Mouse (Mus musculus) retina, postnatal 7 days (tissue): Measurements from ENCODE around the gene Pth1r.

ENCODE experiments used
- DNase-seq: peaks from one replicate; pipeline ENCODE4 v3.0.0-alpha.2; 2012; ENCODE audit warnings: low read depth, low spot score

Pth1r gene

DNA sequence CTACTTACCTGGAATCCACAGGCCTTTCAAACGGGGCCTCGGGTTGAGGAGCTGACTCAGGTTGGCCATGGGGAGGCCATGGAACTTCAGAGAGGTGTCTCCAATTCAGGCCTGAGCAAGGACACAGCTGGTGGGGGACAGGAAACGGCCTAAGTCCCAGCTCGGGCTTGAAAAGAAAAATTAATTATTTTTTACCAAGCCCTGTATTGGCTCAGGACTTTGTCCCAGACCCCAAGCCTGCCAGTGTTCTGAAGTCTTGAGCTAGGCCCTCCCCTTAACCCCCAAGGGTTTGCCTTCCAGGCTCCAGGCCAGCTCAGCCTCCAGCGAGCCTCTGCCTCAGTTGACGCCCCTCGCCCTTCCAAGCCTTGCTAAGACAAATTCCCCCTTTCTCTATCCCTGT lies at the start of gene Pth1r:
Pth1r (minus strand) TSS at position 185 of the 400 bp plus-strand sequence.
- DNase-seq: no peak

DNA sequence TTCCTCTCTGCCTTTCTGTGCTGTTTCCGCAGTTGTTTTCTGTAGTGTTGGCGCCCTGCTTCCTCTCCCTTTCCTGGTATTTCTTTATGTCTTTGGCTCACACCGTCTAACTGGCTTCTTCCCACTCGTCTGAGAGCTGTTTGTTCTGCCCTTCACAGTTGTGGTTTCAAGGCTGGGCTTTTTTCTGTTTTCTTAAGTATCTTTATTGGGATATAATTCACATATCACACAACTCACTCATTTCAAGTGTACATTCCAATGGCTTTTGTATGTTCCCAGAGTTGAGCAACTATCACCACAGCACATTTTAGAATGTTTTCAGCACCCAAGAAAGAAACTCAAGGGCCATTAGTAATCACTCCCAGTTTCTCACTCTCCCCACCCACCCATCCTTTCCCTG lies 43.5 kb upstream of the Pth1r start:
- no peak for DNase-seq

DNA sequence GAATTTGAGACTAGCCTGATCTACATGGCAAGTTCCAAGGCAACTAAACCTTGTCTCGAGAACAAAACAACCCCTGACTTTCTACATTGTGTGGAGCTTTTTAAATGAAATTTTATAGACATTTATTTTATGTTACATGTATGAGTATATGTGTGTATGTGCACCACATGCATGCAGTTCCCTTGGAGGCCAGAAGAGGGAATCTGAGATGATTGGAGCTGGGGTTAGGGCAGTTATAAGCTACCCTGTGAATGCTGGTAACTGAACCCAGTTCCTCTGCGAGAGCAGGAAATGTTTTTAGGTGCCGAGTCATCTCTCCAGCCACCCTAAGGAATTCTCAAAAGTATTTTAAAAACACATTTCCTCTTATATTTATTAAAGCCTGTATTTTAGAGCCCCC lies 41.2 kb upstream of the Pth1r start:
- DNase-seq: no peak

DNA sequence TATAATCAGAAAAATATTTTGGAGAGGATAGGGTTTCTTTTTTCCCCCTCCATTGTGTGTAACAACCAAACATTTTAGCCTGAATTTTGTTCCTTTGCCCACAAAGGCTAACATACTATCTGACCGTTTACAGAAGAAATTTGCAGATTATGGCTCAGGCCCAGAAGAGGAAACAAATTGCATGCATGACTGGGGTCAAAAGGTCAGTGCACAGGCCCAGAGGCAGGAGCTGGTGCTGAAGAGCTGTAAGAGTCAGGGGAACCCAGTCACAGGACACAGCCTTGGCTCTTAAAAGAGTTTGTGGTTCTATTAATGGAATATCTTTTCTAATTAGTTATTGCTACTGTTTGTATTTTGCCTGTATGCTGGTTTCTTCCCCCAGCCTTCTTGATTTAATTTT lies 36.7 kb upstream of the Pth1r start:
- DNase-seq: no peak

DNA sequence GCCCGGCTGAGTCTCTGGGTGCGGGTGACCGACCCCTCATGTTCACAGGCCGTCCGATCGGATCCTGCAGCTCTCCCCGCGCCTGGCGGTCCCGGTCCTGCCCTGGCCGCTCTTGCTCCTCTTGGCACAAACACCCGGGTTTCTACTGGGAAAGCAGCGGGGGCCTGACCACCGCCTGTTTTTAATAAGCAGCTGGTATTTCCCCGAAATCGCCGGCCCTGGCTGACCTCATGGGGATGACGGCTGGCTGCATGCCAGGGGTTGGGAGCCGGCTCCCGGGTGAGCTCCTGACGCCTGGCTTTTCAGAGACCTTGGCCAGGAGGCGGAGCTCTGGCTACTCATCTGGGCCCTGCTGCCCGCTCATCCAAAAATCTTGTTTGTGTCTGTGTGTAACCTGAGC lies 34.8 kb upstream of the Pth1r start:
- peak; percentile 52 for DNase-seq

DNA sequence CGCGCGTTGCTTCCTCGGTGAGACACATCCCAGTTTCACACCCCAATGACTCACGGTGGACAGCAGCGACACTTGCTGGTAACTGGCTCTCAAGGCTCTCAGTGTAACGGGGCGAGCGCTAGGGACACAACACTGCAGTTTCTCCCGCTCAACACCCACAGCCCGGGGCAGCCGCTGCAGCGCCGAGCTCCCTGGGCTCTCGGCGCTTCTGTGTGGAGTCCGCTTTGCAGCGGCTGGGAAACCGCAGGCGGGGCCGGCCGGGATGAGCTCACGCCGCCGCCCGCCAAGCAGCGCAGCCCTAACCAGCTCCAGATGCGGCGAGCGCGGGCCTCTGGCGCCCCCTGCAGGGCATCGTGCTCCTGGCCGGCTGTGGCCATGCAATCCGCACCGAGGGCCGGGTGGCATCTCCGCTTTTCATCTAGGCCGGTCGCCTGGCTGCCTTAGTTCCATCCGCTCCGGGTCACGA lies 34.3 kb upstream of the Pth1r start:
- DNase-seq: peak; percentile 89

DNA sequence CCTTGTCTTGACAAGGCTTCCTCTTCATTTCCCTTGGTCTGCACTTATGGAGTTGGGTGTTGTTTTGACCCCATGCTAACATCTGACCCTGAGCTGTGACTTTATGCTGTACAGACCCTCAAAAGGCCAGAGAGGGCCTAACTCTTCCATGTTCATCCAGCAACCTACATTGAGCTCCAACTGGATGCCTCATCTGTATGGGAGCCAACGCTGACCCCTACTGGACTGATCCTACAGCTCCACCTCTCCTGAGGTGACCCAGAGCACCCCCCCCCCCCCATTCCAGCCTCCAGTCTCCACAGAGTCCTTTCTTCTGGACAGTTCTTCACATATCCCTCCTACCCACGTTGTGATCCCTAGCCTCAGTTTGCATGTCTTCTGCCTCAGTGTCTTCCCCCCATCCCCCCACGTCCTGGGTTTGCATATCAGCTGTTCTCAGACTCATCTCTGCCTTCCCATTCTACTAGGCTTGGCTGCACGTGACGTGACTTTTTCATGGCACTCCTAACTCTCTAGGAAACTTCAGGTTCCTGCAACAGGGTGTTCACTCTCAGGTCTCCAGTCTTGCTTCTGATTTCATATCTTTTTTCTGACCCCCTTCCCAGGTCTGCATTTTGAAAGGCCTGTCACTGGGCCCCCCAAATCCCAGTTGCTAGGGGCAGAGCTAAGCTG lies 32.4 kb upstream of the Pth1r start:
- DNase-seq: peak; percentile 6

DNA sequence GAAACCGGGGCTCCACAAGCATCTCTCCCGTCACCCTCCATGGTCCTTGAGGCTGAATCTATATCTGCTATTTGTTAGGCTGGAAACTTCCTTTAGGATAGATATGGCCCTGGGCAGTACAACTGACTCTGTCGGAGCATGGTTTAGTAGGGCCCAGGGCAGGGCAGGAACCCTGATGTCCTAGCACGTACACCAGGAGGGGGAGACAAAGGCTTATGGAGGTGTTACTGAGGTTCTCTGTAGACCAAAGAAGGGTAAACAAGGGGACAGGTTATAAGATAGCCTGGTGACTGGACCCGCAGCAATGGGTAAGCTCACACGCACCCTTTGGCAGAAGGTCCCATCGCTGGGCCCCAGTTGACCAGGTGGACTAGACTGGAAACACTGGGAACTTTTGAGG lies 31.6 kb upstream of the Pth1r start:
- no peak for DNase-seq

DNA sequence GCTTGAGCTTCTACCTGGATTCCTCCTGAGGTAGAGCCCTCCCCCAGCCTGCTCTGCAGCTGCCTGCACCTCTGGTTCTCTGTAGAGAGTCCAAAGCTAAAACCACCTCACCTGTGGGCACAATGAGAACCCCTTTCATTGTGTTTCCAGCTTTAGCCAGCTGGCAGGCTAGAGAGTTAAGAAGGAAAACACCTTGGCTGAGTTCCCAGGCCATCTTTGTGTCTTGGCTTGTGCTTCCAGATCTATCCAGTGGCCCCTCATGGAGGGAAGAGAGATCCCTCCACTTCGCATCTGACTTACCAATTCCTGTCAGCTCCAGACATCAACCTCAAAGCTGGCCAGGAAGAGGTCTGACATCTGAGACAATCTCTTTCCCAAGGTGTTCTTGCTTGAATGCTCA lies 31.2 kb upstream of the Pth1r start:
- no peak for DNase-seq

DNA sequence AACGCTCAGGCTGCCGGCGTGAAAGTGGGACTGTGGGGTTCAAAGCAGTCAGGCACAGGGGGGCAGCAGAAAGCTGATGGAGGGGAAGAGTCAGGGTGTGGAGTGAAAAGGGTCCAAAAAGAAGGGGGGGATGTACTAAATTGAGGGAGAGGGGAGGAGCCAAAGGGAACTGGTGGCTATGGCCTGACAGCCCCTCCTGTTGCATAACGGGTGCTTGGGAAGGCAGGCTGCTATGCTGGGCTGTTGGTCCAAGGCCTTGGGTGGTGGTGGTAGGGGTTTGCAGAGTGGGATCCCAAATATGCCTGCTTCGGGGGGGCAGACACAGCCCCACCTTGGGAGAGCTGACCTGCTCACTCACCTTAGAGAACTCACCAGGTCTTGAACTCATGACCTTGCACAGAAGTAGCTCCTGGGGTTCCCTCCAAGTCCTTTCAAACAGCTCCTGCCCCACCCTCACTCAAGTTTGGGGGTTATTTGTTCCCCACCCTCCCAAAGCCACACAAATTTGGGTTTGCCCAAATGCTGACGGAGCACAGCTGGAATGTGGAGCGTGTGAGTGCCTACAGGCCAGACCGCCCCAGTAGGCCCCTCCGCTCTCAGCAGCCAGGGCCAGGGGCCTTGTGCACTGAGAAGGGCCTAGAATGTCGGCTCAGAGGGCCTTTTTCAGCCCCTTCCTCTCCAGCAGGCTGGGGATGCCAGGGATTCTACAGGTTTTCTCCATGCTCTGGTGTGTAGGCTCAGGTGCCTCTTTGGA lies 28.5 kb upstream of the Pth1r start:
- no peak for DNase-seq

DNA sequence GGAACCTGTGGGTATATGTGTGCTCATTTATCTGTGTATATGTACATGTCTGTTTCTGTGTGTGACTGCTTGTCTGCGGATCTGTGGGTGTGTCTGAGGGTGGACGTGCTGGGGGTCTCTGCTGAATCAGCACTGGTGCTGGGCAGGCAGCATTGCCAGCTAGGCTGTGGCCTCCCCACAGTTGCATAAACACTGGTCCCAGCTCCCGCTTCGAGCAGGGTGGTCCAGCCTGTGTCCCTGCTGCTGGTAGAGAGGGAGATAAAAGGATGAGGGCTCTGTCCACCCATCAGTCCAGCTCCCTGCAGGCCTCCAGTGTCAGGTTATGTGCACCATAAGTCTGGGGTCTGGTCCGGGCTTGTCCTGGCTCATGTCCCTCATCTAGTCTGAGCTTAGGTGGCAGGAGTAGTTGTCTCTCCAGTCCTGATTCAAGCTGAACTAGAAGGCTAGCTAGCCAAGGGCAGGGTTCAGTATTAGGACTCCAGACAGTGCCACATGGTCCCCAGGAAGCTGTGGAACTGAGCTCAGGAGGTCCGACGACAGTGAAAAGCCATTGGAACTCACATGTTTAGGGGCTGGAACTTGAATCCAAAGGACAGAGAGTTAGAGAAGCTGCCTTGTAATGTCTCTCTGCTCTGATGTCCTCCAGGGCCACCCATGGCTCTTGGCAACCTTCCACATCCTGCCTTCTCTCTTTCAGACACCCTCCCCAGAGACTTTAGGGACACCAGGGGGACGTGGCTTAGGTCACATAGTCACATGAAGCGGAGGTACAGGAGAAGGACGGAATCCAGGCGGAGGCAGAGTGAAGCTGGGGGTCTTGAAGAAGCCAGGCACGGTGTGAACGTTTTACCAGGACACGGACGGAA lies 27.7 kb upstream of the Pth1r start:
- DNase-seq: no peak

DNA sequence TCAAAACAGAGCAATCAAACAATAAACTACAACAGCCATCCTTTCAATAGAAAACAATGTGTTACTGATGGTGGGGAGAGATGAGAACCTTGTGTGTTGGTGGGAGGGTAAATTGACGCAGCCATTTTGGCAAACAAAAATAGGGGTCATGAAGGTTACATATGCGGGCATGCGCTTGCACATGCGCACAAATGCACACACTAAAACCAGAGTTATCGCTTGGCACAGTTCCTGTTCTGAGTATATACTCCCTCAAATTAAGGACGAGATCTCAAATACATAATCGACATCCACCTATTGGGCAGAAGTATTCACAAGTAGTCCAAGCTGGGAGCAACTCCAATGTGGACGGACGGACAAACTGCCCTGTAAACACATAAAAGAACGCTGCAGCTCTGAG lies 25.4 kb upstream of the Pth1r start:
- no peak for DNase-seq

DNA sequence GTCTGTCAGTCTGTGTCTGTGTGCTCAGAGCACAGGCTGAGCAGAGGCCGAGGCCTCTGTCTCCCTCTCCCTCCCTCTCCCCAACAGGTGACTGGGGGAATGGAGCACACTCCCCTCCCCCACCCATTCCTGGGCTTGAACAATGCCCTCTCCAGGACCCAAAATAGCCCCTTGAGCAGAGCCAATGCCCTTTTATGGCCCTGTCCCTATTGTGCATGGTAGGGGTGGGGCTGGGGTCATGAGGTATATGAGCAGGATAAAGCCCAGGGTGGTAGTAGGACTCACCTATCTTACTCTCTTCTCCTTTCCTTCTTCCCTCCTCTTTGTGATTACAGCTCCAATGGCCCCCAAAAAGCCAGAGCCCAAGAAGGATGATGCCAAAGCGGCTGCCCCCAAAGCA lies 16.5 kb upstream of the Pth1r start:
- no peak for DNase-seq

DNA sequence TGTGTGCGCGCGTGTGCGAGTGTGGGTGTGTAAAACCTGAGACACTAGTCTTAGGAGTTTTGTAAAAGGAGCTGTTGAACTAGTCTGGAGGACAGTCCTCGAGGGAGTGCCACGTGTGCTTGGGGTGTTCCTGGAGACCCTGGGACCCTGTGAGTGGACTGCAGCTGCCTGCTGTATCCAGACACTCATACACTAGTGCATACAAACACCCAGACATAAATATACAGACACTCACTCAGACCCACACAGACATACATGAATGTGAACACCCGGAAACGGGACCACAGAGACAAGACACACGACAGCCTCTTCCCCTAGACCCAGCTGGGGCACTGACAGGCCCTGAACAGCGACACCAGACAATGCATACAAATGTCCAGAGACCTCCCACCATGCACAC lies 15.8 kb upstream of the Pth1r start:
- no peak for DNase-seq

DNA sequence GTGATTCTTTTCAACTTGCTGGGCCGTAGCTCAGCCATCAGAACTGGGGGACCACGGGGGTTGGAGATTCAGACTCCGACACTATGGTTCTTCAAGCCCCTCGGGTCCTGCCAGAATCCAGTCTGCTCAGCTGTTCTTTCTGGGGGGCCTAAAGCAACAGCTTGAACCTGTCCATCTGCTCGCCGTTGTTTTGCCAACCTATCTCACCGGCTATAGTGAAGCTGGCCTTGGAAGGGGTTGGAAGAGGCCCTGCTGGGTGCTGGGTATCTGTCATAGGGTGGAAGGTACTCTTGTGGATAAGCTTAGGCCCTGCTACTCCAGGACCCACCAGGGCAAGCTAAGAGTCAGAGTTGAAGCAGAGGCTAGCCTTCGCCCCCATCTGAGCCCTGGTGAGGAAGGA lies 13.9 kb upstream of the Pth1r start:
- DNase-seq: no peak

DNA sequence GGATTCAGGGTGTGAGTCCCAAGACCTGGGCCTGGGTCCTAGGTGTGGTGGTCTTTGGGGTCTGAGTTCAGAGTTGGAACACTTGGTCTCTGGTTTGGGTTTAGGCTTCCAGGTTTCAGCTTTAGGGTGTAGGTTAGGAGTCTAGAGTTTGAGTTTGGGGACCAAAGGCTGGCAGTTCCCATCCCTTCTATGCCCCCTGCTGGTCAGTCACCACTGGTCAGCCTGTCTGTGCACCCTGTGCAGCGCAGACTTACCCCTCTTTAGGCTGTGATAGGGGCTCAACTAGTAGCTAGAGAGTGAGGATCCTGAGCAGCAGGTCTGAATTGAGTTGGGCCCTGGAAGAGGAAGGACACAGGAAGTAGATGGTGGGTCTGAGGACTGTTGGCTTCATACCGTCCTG lies 12.3 kb upstream of the Pth1r start:
- DNase-seq: no peak

DNA sequence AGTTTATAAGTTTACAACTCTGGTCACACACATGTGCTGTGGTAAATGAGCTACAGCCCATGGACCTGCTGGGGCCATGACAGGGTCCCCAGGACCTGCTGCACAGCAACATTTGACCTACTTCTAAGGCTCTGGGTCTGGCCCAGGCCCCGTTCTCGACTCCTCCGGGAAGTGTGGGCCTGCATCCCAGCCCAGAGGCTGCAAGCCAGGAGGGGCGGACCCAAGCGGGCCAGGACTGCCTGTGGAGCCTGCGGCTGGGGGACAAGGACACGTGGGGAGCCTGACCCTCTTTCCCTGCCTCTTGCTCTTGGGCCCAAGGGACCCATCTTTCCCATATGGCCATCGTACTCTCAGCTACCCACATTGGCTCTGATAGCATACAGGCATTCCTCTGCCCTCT lies 11.7 kb upstream of the Pth1r start:
- DNase-seq: no peak

DNA sequence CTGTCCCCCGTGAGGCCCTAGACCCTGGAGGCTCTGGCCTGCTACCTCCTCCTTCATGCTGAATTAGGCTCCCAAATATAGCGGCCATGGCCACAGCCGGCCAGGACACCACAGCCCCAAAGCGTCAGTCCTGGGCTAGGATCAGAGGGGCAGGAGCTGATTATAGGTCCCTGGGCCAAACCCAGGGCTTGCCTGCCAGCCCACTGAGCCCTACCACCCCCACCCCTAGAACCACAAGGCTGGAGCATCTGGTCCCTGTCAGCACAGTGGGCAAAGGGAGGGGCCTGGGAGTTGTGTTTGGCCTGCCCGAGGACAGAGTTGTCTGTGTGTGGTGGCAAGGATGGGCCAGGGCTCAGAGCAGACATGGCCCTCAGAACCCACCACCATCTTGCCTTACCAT lies 10.9 kb upstream of the Pth1r start:
- no peak for DNase-seq

DNA sequence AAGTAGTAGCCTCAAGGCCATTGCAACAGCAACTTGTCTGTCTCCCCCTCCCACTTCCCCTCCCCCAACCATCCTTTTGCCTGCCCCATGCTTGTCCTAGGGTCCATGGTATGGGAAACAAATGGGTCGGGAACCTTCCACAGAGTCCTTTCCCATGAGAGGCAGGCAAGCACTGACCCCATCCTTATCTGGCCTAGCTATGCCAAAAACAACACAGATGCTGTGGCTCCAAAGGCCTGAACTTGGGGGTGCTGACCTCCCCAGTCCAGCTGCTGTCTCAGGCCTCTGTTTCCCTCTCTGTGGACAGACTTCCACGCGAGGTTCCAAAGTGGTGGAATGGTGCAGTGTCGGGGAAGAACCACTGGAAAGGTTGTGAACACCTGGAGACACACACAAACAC lies 6.8 kb upstream of the Pth1r start:
- no peak for DNase-seq

DNA sequence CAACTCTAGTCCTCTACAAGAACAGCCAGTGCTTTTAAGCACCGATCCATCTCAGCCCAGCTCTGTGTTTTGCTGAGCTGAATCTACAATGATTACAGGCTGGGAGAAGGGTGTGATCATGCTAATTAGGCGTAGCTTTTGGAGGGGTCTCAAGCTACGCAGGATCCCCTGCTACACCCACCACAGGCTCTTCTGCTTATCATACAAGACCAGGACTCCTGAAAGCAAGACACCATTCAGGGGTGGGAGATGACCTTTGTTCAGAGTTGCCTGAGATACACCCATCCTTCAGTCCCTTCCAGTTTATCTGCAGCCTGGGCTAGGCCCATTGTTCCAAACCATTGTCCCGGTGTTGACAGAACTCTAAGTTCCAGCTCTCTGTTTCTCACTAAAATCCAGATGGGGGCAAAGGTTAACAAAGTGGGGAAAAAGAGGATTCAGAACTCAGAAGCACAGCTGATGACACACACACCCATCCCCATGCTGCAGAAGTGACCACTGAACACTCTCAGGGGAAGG lies 6.0 kb upstream of the Pth1r start:
- no peak for DNase-seq

DNA sequence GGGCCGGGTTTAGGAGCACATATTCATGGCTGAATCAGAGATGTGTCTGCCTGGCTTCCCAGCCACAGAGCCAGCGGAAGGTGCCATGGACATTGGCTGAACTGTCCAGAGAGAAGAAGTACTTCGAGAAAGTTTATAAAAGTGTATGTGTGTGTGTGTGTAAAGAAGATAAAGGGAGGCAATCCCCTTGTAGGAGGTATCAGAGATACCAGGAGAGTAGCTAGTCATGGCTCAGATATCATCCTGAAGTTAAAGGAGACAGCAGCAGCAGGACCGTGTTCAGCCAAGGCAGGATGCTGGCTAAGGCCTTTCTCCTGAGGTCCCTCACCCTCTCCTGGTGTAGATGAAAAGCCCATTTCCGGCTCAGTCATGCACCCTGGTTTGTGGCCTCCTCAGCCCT lies 4.5 kb upstream of the Pth1r start:
- no peak for DNase-seq
